Mouse (Mus musculus) intestine, embryonic 16.5 days (tissue): ENCODE measurements around the gene Lypd5. TPM values are rescaled to one million over a fixed set of nuclear protein-coding genes. Genes with fewer than 3 reads are reported as not detected.

Source experiments
- ATAC-seq: fragments of 200-750 bp; cut with Nextera tagmentation; 2 replicates; pipeline ENCODE4 v1.8.0; 2017; ENCODE audit warnings: moderate TSS enrichment, moderate library complexity
- H3K27ac ChIP-seq: fragments of 300-500 bp; sonication (generic); 2 replicates; pipeline ENCODE4 v1.5.1; 2014; ENCODE audit warnings: mild to moderate bottlenecking, low read length
- H3K27me3 ChIP-seq: fragments of 300-500 bp; sonication (generic); replicated peaks from 2 replicates; pipeline ENCODE4 v1.6.1; 2014; ENCODE audit warnings: low read length, control low read depth, mixed read lengths; ENCODE audit not compliant: control insufficient read depth, insufficient read depth
- H3K36me3 ChIP-seq: fragments of 300-500 bp; sonication (generic); 2 replicates; pipeline ENCODE4 v1.6.1; 2014; ENCODE audit warnings: low read length, control low read depth; ENCODE audit not compliant: control insufficient read depth, insufficient read depth
- H3K4me1 ChIP-seq: fragments of 300-500 bp; sonication (generic); 2 replicates; pipeline ENCODE4 v1.6.1; 2014; ENCODE audit warnings: low read length, control low read depth, mixed read lengths; ENCODE audit not compliant: control insufficient read depth, insufficient read depth
- H3K4me2 ChIP-seq: fragments of 300-500 bp; sonication (generic); 2 replicates; pipeline ENCODE4 v1.6.1; 2014; ENCODE audit warnings: low read depth, low read length, control low read depth
- H3K4me3 ChIP-seq: fragments of 300-500 bp; sonication (generic); 2 replicates; pipeline ENCODE4 v1.5.1; 2014; ENCODE audit warnings: mild to moderate bottlenecking, low read length
- H3K9ac ChIP-seq: fragments of 300-500 bp; sonication (generic); 2 replicates; pipeline ENCODE4 v1.6.1; 2014; ENCODE audit warnings: low read depth, low read length
- H3K9me3 ChIP-seq: fragments of 300-500 bp; sonication (generic); 2 replicates; pipeline ENCODE4 v1.6.1; 2016; ENCODE audit warnings: low read length, control low read depth; ENCODE audit not compliant: control insufficient read depth
- WGBS: fragments of 180-500 bp; shearing (Covaris S2); extraction: QIAGEN DNeasy Blood & Tissue Kit; methylation state at CpG from one replicate; pipeline ENCODE4 v1.1.7; 2014; 5-methylcytosine and 5-hydroxymethylcytosine counted together
- polyA plus RNA-seq: library from polyadenylated mRNA; unstranded; fragments of >200 nt; fragmentation: Nextera tagmentation; extraction: Ambion mirVana; gene quantifications from 2 replicates; pipeline ENCODE4 v1.2.1, GENCODE M21; 2015

Gene Lypd5
- polyA plus RNA-seq, 1 experiment from 2014 or later, result not detected

- Histone ChIP-seq H3K4me2 (peak overlapping the region; percentile 36), H3K4me3 (peak overlapping the region; percentile 9), H3K4me1 (no peaks in the 10 kb centered on the region), H3K9me3 (peaks cover 14% of the 10 kb centered on the region), H3K27ac (no peak overlapping the region), H3K36me3 (no peaks in the 10 kb centered on the region), H3K27me3 (peaks cover 3% of the 10 kb centered on the region; the same call in 1 of the 2 replicates), H3K9ac (0 out of 2 replicates have a peak overlapping the region, but pooled peaks have one; percentile 30)
- peak; percentile 37; the same call in 1 of the 2 replicates for ATAC-seq
- 10% methylated on average over 13 of the region's 13 CpGs for WGBS
Measured at GRCm38 (mm10) chr7:24325675-24326128, 23.3 kb upstream of the Lypd5 start.

- Histone ChIP-seq H3K9ac (no peak overlapping the region), H3K4me2 (peak overlapping the region; percentile 36; the same call in 1 of the 2 replicates)
Measured at GRCm38 (mm10) chr7:24326273-24327135, 22.5 kb upstream of the Lypd5 start.

GRCm38 (mm10) chr7:24327281-24327975 lies 21.6 kb upstream of the Lypd5 start:
- Histone ChIP-seq H3K27me3 (peaks cover 3% of the 10 kb centered on the region; the same call in 1 of the 2 replicates), H3K27ac (no peak overlapping the region), H3K9ac (no peak overlapping the region), H3K4me1 (no peaks in the 10 kb centered on the region), H3K9me3 (peaks cover 14% of the 10 kb centered on the region), H3K4me3 (no peak overlapping the region), H3K4me2 (no peak overlapping the region), H3K36me3 (no peaks in the 10 kb centered on the region)
- ATAC-seq, result peak; percentile 87
- 70% methylated on average over 14 of the region's 14 CpGs for WGBS

More at GRCm38 (mm10) chr7:24326273-24327135, 22.5 kb upstream of the Lypd5 start:
- Histone ChIP-seq H3K27me3 (peaks cover 3% of the 10 kb centered on the region; the same call in 1 of the 2 replicates), H3K36me3 (no peaks in the 10 kb centered on the region), H3K4me3 (0 out of 2 replicates have a peak overlapping the region, but pooled peaks have one; percentile 9), H3K27ac (no peak overlapping the region), H3K9me3 (peaks cover 14% of the 10 kb centered on the region), H3K4me1 (no peaks in the 10 kb centered on the region)
- ATAC-seq, result no peak
- 49% methylated on average over 20 of the region's 20 CpGs for WGBS

GRCm38 (mm10) chr7:24333304-24333986 lies 15.6 kb upstream of the Lypd5 start, which contains the start of gene Tescl:
Tescl (minus strand) TSS chr7:24333936.
- Histone ChIP-seq H3K4me2 (peak within 1 kb of the TSS; percentile 30), H3K9ac (no peak within 1 kb of the TSS), H3K4me1 (no peaks in the 10 kb centered on the region), H3K27me3 (peaks cover 16% of the 10 kb centered on the region; the same call in 1 of the 2 replicates), H3K27ac (no peak within 1 kb of the TSS), H3K9me3 (no peaks in the 10 kb centered on the region), H3K4me3 (peak within 1 kb of the TSS; percentile 1; the same call in 1 of the 2 replicates), H3K36me3 (no peaks in the 10 kb centered on the region)
- WGBS, result 40% methylated on average over 49 of the region's 49 CpGs
- ATAC-seq, result no peak

- ATAC-seq, result no peak
- WGBS, result 9% methylated on average over 5 of the region's 5 CpGs
Measured at GRCm38 (mm10) chr7:24335699-24336309, 13.2 kb upstream of the Lypd5 start.

GRCm38 (mm10) chr7:24338241-24338640 lies 10.8 kb upstream of the Lypd5 start:
- Histone ChIP-seq H3K4me2 (no peak overlapping the region), H3K36me3 (no peaks in the 10 kb centered on the region), H3K27me3 (peaks cover 10% of the 10 kb centered on the region; the same call in 1 of the 2 replicates), H3K4me3 (no peak overlapping the region), H3K4me1 (no peaks in the 10 kb centered on the region), H3K27ac (no peak overlapping the region), H3K9me3 (no peaks in the 10 kb centered on the region), H3K9ac (no peak overlapping the region)
- 45% methylated on average over 2 of the region's 2 CpGs for WGBS
- no peak for ATAC-seq

More at GRCm38 (mm10) chr7:24335699-24336309, 13.2 kb upstream of the Lypd5 start:
- Histone ChIP-seq H3K9me3 (no peaks in the 10 kb centered on the region), H3K4me3 (no peak overlapping the region), H3K4me2 (no peak overlapping the region), H3K9ac (no peak overlapping the region), H3K4me1 (no peaks in the 10 kb centered on the region), H3K36me3 (no peaks in the 10 kb centered on the region), H3K27ac (no peak overlapping the region), H3K27me3 (peaks cover 16% of the 10 kb centered on the region; the same call in 1 of the 2 replicates)

GRCm38 (mm10) chr7:24343701-24344272 lies 5.2 kb upstream of the Lypd5 start:
- H3K4me2 ChIP-seq, result no peak overlapping the region
- no peaks in the 10 kb centered on the region; the same call in 1 of the 2 replicates for H3K27me3 ChIP-seq
- H3K4me3 ChIP-seq, result no peak overlapping the region
- no peak overlapping the region for H3K9ac ChIP-seq
- H3K36me3 ChIP-seq, result no peaks in the 10 kb centered on the region
- H3K4me1 ChIP-seq, result no peaks in the 10 kb centered on the region
- WGBS, result 62% methylated on average over 7 of the region's 7 CpGs
- no peak overlapping the region for H3K27ac ChIP-seq
- H3K9me3 ChIP-seq, result no peaks in the 10 kb centered on the region
- no peak for ATAC-seq

GRCm38 (mm10) chr7:24346444-24346843 lies 2.6 kb upstream of the Lypd5 start:
- no peak overlapping the region for H3K27ac ChIP-seq
- H3K9me3 ChIP-seq, result no peaks in the 10 kb centered on the region
- H3K36me3 ChIP-seq, result no peaks in the 10 kb centered on the region
- H3K9ac ChIP-seq, result no peak overlapping the region
- no peak overlapping the region for H3K4me2 ChIP-seq
- H3K4me1 ChIP-seq, result no peaks in the 10 kb centered on the region
- H3K4me3 ChIP-seq, result no peak overlapping the region
- H3K27me3 ChIP-seq, result peaks cover 3% of the 10 kb centered on the region; the same call in 1 of the 2 replicates
- WGBS, result 68% methylated on average over 5 of the region's 5 CpGs
- no peak for ATAC-seq
